Mouse (Mus musculus): ENCODE data around the gene Mmp17.

- no peak for TF ChIP-seq TAL1 (IDR thresholded peaks at IDR 0.05; ENCODE audit: low read length)
- TF ChIP-seq CTCF (IDR thresholded peaks at IDR 0.05 in 2 of 3, conservative IDR thresholded peaks at IDR 0.05 in 1 of 3; ENCODE audit: control insufficient read depth in 1 of 3, insufficient read depth in 1 of 3, low read depth in 2 of 3, low read length in 3 of 3, poor library complexity in 1 of 3, severe bottlenecking in 1 of 3): no peak
- no peak for TF ChIP-seq TBP (IDR thresholded peaks at IDR 0.05; ENCODE audit: low read depth, low read length)
- TF ChIP-seq POLR2A (IDR thresholded peaks at IDR 0.05; ENCODE audit: control insufficient read depth in 1 of 2, insufficient read depth in 1 of 2, low read depth in 1 of 2, low read length in 2 of 2, poor library complexity in 1 of 2): no peak
- no peak for TF ChIP-seq MAX (IDR thresholded peaks at IDR 0.05; ENCODE audit: low read length)
- TF ChIP-seq CHD2 (IDR thresholded peaks at IDR 0.05; ENCODE audit: low read length): no peak
- no peak for TF ChIP-seq ZMIZ1 (IDR thresholded peaks at IDR 0.05; ENCODE audit: low read depth, low read length)
Measured at GRCm38 (mm10) chr5:129545787-129546186, 38.2 kb upstream of the Mmp17 start.

Data from MEL (cell line).